Comparison of ENCODE assay signal across 14 mouse cellular contexts in the genomic region with DNA sequence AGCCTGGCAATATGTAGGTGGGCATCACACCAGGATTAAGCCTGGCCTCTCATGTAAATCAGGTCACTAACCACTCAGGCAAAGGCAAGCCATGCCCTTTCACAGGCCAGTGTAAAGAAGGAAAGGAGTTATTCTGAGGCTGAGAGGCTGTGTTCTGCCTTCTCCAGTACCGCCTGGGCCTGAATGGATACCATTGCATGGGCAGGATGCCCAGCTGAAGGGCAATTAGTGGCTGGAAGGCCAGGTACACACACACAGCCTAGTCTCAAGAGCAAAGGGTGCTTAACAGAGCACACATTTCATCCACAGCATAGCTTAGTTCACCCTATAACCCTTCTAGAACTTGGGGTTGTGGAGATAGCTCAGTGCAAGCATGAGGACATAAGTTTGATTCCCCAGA. TPM values are rescaled to one million over a fixed set of nuclear protein-coding genes. Genes with fewer than 3 reads are reported as not detected.
A peak's percentile ranks its signal among the peaks of the same experiment; 100 is the strongest.
DNase-seq lines count a peak whose midpoint lies in the region; ATAC-seq and TF ChIP-seq lines count a peak whose summit lies in the region.
"Had no signal": no experiment of that assay in that cellular context is flagged by ENCODE, and none has a peak within 500 bp of the region (broad histone marks: within the 10 kb centered on the region; RNA-seq: fewer than 3 reads in every experiment).

No protein-coding gene starts in this region.

- no peak overlapping the region for H3K9ac ChIP-seq in kidney, embryonic 14.5 days (ENCODE audit: low read depth, low read length)
- no peak overlapping the region for H3K9ac ChIP-seq in forebrain, embryonic 12.5 days
- H3K9ac ChIP-seq: hindbrain, embryonic 12.5 days; liver, postnatal 0 days had no signal

- WGBS in kidney, embryonic 14.5 days, result 92% methylated on average over 1 of the region's 1 CpGs
- WGBS in heart, embryonic 10.5 days, result 100% methylated on average over 1 of the region's 1 CpGs
- 96% methylated on average over 1 of the region's 1 CpGs for WGBS in forebrain, embryonic 12.5 days

- no peak for ATAC-seq in kidney, embryonic 14.5 days (ENCODE audit: low FRiP score, low TSS enrichment)
- no peak for ATAC-seq in forebrain, embryonic 12.5 days (ENCODE audit: low FRiP score)
- ATAC-seq: liver, postnatal 0 days had no signal

- H3K79me2 ChIP-seq in myocyte (ENCODE audit: control insufficient read depth, insufficient read depth), result peaks cover 90% of the 10 kb centered on the region

- no peaks in the 10 kb centered on the region for H3K27me3 ChIP-seq in kidney, embryonic 14.5 days (ENCODE audit: control insufficient read depth, insufficient read depth, low read length)
- H3K27me3 ChIP-seq in heart, embryonic 10.5 days (ENCODE audit: insufficient read depth, poor library complexity, severe bottlenecking), result no peaks in the 10 kb centered on the region
- no peaks in the 10 kb centered on the region for H3K27me3 ChIP-seq in myocyte (ENCODE audit: control insufficient read depth, insufficient read depth, insufficient read length)
- no peaks in the 10 kb centered on the region for H3K27me3 ChIP-seq in forebrain, embryonic 12.5 days
- H3K27me3 ChIP-seq: hindbrain, embryonic 12.5 days; Patski had no signal

- H3K9me3 ChIP-seq in kidney, embryonic 14.5 days (ENCODE audit: control insufficient read depth, low read length), result no peaks in the 10 kb centered on the region
- H3K9me3 ChIP-seq in heart, embryonic 10.5 days, result no peaks in the 10 kb centered on the region
- no peaks in the 10 kb centered on the region for H3K9me3 ChIP-seq in forebrain, embryonic 12.5 days
- H3K9me3 ChIP-seq: embryonic facial prominence, embryonic 10.5 days; hindbrain, embryonic 12.5 days had no signal

- peaks cover 20% of the 10 kb centered on the region for H3K4me1 ChIP-seq in kidney, embryonic 14.5 days (ENCODE audit: control insufficient read depth, insufficient read depth, low read length)
- peaks cover 57% of the 10 kb centered on the region for H3K4me1 ChIP-seq in heart, embryonic 10.5 days
- H3K4me1 ChIP-seq in forebrain, embryonic 12.5 days, result peaks cover 4% of the 10 kb centered on the region; the same call in 1 of the 2 replicates

- no peak for TF ChIP-seq POLR2A in myocyte (IDR thresholded peaks at IDR 0.05; ENCODE audit: insufficient read length, low read depth)

- no peak overlapping the region for H3K27ac ChIP-seq in kidney, embryonic 14.5 days (ENCODE audit: low read depth, low read length)
- 0 out of 2 replicates have a peak overlapping the region, but pooled peaks have one; percentile 37 for H3K27ac ChIP-seq in heart, embryonic 10.5 days
- no peak overlapping the region for H3K27ac ChIP-seq in forebrain, embryonic 12.5 days
- H3K27ac ChIP-seq: embryonic facial prominence, embryonic 10.5 days; hindbrain, embryonic 12.5 days; layer of hippocampus, adult 2 months had no signal

- H3ac ChIP-seq in myocyte (ENCODE audit: control insufficient read depth, insufficient read length), result no peak overlapping the region

- H3K4me2 ChIP-seq in kidney, embryonic 14.5 days (replicated peaks; ENCODE audit: low read depth, low read length), result no peak overlapping the region
- peak overlapping the region; percentile 64 for H3K4me2 ChIP-seq in myocyte (ENCODE audit: low read depth)
- H3K4me2 ChIP-seq in forebrain, embryonic 12.5 days, result no peak overlapping the region
- H3K4me2 ChIP-seq: hindbrain, embryonic 12.5 days had no signal

- peak; percentile 76 to 78 for DNase-seq in kidney, adult 8-10 months
- no peak for DNase-seq in heart, embryonic 10.5 days (ENCODE audit: low spot score)
- peak; percentile 70 for DNase-seq in kidney, postnatal 14 days
- no peak for DNase-seq in retina, embryonic 14.5 days (ENCODE audit: low spot score)
- DNase-seq: adrenal gland, postnatal 14 days; left cerebral cortex, postnatal 4 days; liver, postnatal 0 days had no signal

- H3K4me3 ChIP-seq in kidney, embryonic 14.5 days (ENCODE audit: low read length), result no peak overlapping the region
- H3K4me3 ChIP-seq in heart, embryonic 10.5 days, result no peak overlapping the region
- H3K4me3 ChIP-seq in myocyte, result no peak overlapping the region
- no peak overlapping the region for H3K4me3 ChIP-seq in forebrain, embryonic 12.5 days (replicated peaks)
- H3K4me3 ChIP-seq: embryonic facial prominence, embryonic 10.5 days; hindbrain, embryonic 12.5 days; layer of hippocampus, adult 2 months had no signal

- no peaks in the 10 kb centered on the region for H3K36me3 ChIP-seq in kidney, embryonic 14.5 days (ENCODE audit: control insufficient read depth, insufficient read depth, low read length)
- no peaks in the 10 kb centered on the region for H3K36me3 ChIP-seq in heart, embryonic 10.5 days
- H3K36me3 ChIP-seq in myocyte (ENCODE audit: control insufficient read depth, insufficient read depth), result no peaks in the 10 kb centered on the region
- H3K36me3 ChIP-seq in forebrain, embryonic 12.5 days (replicated peaks), result no peaks in the 10 kb centered on the region
- H3K36me3 ChIP-seq: hindbrain, embryonic 12.5 days had no signal

TF ChIP-seq in myocyte, 11 proteins besides CTCF, POLR2A, EP300 and RAD21:
- TF ChIP-seq TCF12 (IDR thresholded peaks at IDR 0.05; ENCODE audit: insufficient read depth, poor library complexity, severe bottlenecking), result no peak
- no peak for TF ChIP-seq POLR2AphosphoS2 (IDR thresholded peaks at IDR 0.05; ENCODE audit: insufficient read length, low read depth)
- TF ChIP-seq SRF (IDR thresholded peaks at IDR 0.05; ENCODE audit: control insufficient read depth, insufficient read length, low read depth), result no peak
- TF ChIP-seq USF1 (IDR thresholded peaks at IDR 0.05; ENCODE audit: low read depth), result no peak
- no peak for TF ChIP-seq MYOD1 (IDR thresholded peaks at IDR 0.05; ENCODE audit: control insufficient read depth in 1 of 3, insufficient read length in 2 of 3, low read depth in 2 of 3)
- no peak for TF ChIP-seq TCF3 (IDR thresholded peaks at IDR 0.05; ENCODE audit: insufficient read length, low read depth)
- TF ChIP-seq MYOG (IDR thresholded peaks at IDR 0.05; ENCODE audit: control insufficient read depth in 1 of 3, insufficient read depth in 1 of 3, insufficient read length in 2 of 3, low read depth in 2 of 3), result no peak

RNA-seq across cellular contexts. Expression of gene Cux1, which starts 36.4 kb away (rescaled TPM):
- 80.6 and 105 TPM in 2 replicates for polyA plus RNA-seq in kidney, embryonic 14.5 days (2014; fragmentation: Nextera tagmentation; extraction: Ambion mirVana)
- polyA plus RNA-seq in heart, embryonic 10.5 days (2016; fragmentation: Nextera tagmentation; extraction: Ambion mirVana), result 60.8 and 65.8 TPM in 2 replicates
- 50.7 TPM for polyA plus RNA-seq in myocyte (2012; fragmentation: generic; extraction: Trizol)
- polyA plus RNA-seq in forebrain, embryonic 12.5 days (2016; fragmentation: Nextera tagmentation; extraction: Ambion mirVana), result 157 and 165 TPM in 2 replicates

Comparison
In these comparisons a context has a peak if more than half of its experiments do, and no peak if none do; other contexts are left out.
1. DNase-seq: peak in kidney, adult 8-10 months (2 of 2) and kidney, postnatal 14 days (single experiment); none in heart, embryonic 10.5 days (single experiment) and retina, embryonic 14.5 days (single experiment).